Mouse (Mus musculus): ENCODE measurements around the gene Dnmt3a.

- TF ChIP-seq MAZ (IDR thresholded peaks at IDR 0.05; ENCODE audit: low read depth, low read length) (no peak), ZC3H11A (IDR thresholded peaks at IDR 0.05; ENCODE audit: low read depth, low read length) (no peak), EP300 (IDR thresholded peaks at IDR 0.05; ENCODE audit: low read depth in 1 of 2, low read length in 2 of 2) (no peak), POLR2A (IDR thresholded peaks at IDR 0.05; ENCODE audit: control insufficient read depth in 1 of 2, insufficient read depth in 1 of 2, low read depth in 1 of 2, low read length in 2 of 2, poor library complexity in 1 of 2) (no peak), JUND (IDR thresholded peaks at IDR 0.05; ENCODE audit: low read depth, low read length) (no peak), USF2 (IDR thresholded peaks at IDR 0.05; ENCODE audit: borderline replicate concordance in 1 of 2, insufficient read depth in 1 of 2, low read depth in 1 of 2, low read length in 2 of 2) (no peak), CTCF (IDR thresholded peaks at IDR 0.05 in 2 of 3, conservative IDR thresholded peaks at IDR 0.05 in 1 of 3; ENCODE audit: control insufficient read depth in 1 of 3, insufficient read depth in 1 of 3, low read depth in 2 of 3, low read length in 3 of 3, poor library complexity in 1 of 3, severe bottlenecking in 1 of 3) (no peak), USF1 (IDR thresholded peaks at IDR 0.05; ENCODE audit: low read depth, low read length) (no peak)
Measured at GRCm38 (mm10) chr12:3898811-3899210, 93.0 kb downstream of the Dnmt3a start.

All from MEL (cell line).